In genomic region chr7:79577931-79578850, GRCm38 (mm10) we compare ENCODE assay signal across 10 mouse cellular contexts. TPM values are rescaled to one million over a fixed set of nuclear protein-coding genes. Genes with fewer than 3 reads are reported as not detected.
A peak's percentile ranks its signal among the peaks of the same experiment; 100 is the strongest.
DNase-seq lines count a peak whose midpoint lies in the region; ATAC-seq and TF ChIP-seq lines count a peak whose summit lies in the region.
"Had no signal": no experiment of that assay in that cellular context is flagged by ENCODE, and none has a peak within 500 bp of the region (broad histone marks: within the 10 kb centered on the region; RNA-seq: fewer than 3 reads in every experiment).

No protein-coding gene starts in this region.

- H3K4me2 ChIP-seq in embryonic facial prominence, embryonic 13.5 days = peak overlapping the region; percentile 59
- peak overlapping the region; percentile 59 for H3K4me2 ChIP-seq in intestine, postnatal 0 days (replicated peaks; ENCODE audit: low read depth)
- H3K4me2 ChIP-seq in neural tube, embryonic 14.5 days (ENCODE audit: low read depth, low read length) = peak overlapping the region; percentile 42

- H3K4me1 ChIP-seq in embryonic facial prominence, embryonic 13.5 days = peaks cover 23% of the 10 kb centered on the region
- H3K4me1 ChIP-seq in intestine, postnatal 0 days (replicated peaks; ENCODE audit: control insufficient read depth, insufficient read depth, low read length) = no peaks in the 10 kb centered on the region
- peaks cover 23% of the 10 kb centered on the region for H3K4me1 ChIP-seq in neural tube, embryonic 14.5 days (ENCODE audit: control insufficient read depth, insufficient read depth, low read length)

- peak overlapping the region; percentile 18; the same call in 1 of the 2 replicates for H3K4me3 ChIP-seq in layer of hippocampus, adult 2 months
- peak overlapping the region; percentile 28 for H3K4me3 ChIP-seq in embryonic facial prominence, embryonic 13.5 days
- no peak overlapping the region for H3K4me3 ChIP-seq in intestine, postnatal 0 days (ENCODE audit: low read depth, low read length)
- no peak overlapping the region for H3K4me3 ChIP-seq in neural tube, embryonic 14.5 days (ENCODE audit: low read depth, low read length)

- no peak for DNase-seq in layer of hippocampus, adult 2 months (ENCODE audit: low spot score in 2 of 2)
- no peak for DNase-seq in layer of hippocampus, adult 11-12 months (ENCODE audit: low spot score)
- DNase-seq in thymus, postnatal 14 days = no peak
- no peak for DNase-seq in cerebellum, adult 8-10 months

- WGBS in embryonic facial prominence, embryonic 13.5 days = 2% methylated on average over 25 of the region's 25 CpGs
- 12% methylated on average over 24 of the region's 25 CpGs for WGBS in intestine, postnatal 0 days
- 2% methylated on average over 25 of the region's 25 CpGs for WGBS in neural tube, embryonic 14.5 days

- TF ChIP-seq CTCF in layer of hippocampus, adult 2 months (conservative IDR thresholded peaks at IDR 0.05) = no peak
- TF ChIP-seq CTCF in intestine, postnatal 0 days (IDR thresholded peaks at IDR 0.05; ENCODE audit: low read depth) = no peak

- no peaks in the 10 kb centered on the region for H3K36me3 ChIP-seq in embryonic facial prominence, embryonic 13.5 days
- H3K36me3 ChIP-seq in intestine, postnatal 0 days (ENCODE audit: control insufficient read depth, insufficient read depth) = no peaks in the 10 kb centered on the region
- no peaks in the 10 kb centered on the region for H3K36me3 ChIP-seq in neural tube, embryonic 14.5 days (ENCODE audit: control insufficient read depth, insufficient read depth, low read length)

- H3K27me3 ChIP-seq in embryonic facial prominence, embryonic 13.5 days = peaks cover 96% of the 10 kb centered on the region
- peaks cover 26% of the 10 kb centered on the region for H3K27me3 ChIP-seq in intestine, postnatal 0 days (replicated peaks; ENCODE audit: control insufficient read depth, insufficient read depth, low read length)
- no peaks in the 10 kb centered on the region for H3K27me3 ChIP-seq in neural tube, embryonic 14.5 days (ENCODE audit: control insufficient read depth, insufficient read depth, low read length)

- no peaks in the 10 kb centered on the region for H3K9me3 ChIP-seq in embryonic facial prominence, embryonic 13.5 days
- H3K9me3 ChIP-seq in intestine, postnatal 0 days (ENCODE audit: control insufficient read depth) = no peaks in the 10 kb centered on the region
- no peaks in the 10 kb centered on the region for H3K9me3 ChIP-seq in neural tube, embryonic 14.5 days (ENCODE audit: control insufficient read depth, low read length)

- H3K9ac ChIP-seq in embryonic facial prominence, embryonic 13.5 days = peak overlapping the region; percentile 59; the same call in 1 of the 2 replicates
- H3K9ac ChIP-seq in intestine, postnatal 0 days (ENCODE audit: low read depth, low read length) = no peak overlapping the region
- H3K9ac ChIP-seq in neural tube, embryonic 14.5 days (replicated peaks; ENCODE audit: low read depth, low read length) = peak overlapping the region; percentile 55

- H3K27ac ChIP-seq in layer of hippocampus, adult 2 months = peak overlapping the region; percentile 89
- peak overlapping the region; percentile 68 for H3K27ac ChIP-seq in embryonic facial prominence, embryonic 13.5 days
- no peak overlapping the region for H3K27ac ChIP-seq in intestine, postnatal 0 days (ENCODE audit: low read depth, low read length)
- peak overlapping the region; percentile 86 for H3K27ac ChIP-seq in neural tube, embryonic 14.5 days (ENCODE audit: low read depth, low read length)

- peak; percentile 44; the same call in 1 of the 2 replicates for ATAC-seq in embryonic facial prominence, embryonic 13.5 days (ENCODE audit: insufficient number of reproducible peaks, insufficient read depth, low FRiP score, low TSS enrichment, low read depth)
- ATAC-seq in intestine, postnatal 0 days = no peak
- ATAC-seq in neural tube, embryonic 14.5 days (ENCODE audit: low read depth) = peak; percentile 50
- no peak for ATAC-seq in megakaryocyte progenitor cell, adult 5-6 weeks (replicated peaks; ENCODE audit: poor library complexity)
- ATAC-seq: Patski had no signal

RNA-seq across cellular contexts. Expression of gene Rhcg, which starts 39.3 kb away (rescaled TPM):
- 1 to 10 TPM; 1.1 to 1.2 TPM for total RNA-seq in layer of hippocampus, adult 2 months (2021)
- 0.15 and 0.48 TPM in 2 replicates for polyA plus RNA-seq in embryonic facial prominence, embryonic 13.5 days (2015; fragmentation: Nextera tagmentation; extraction: Ambion mirVana)
- polyA plus RNA-seq in intestine, postnatal 0 days (2015; fragmentation: Nextera tagmentation; extraction: Ambion mirVana) = not detected in 2 replicates
- 3.9 and 4.0 TPM in 2 replicates for polyA plus RNA-seq in neural tube, embryonic 14.5 days (2014; fragmentation: Nextera tagmentation; extraction: Ambion mirVana)
- total RNA-seq in megakaryocyte progenitor cell, adult 5-6 weeks (2015) = 0.29 and 1.9 TPM in 2 replicates
- total RNA-seq in megakaryocyte progenitor cell, adult 5-6 weeks (2017) = 0.17 and 2.0 TPM in 2 replicates
- total RNA-seq: neutrophil, adult 5-6 weeks had no signal

Comparison
In these comparisons a context has a peak if more than half of its experiments do, and no peak if none do; other contexts are left out.
1. H3K4me3 ChIP-seq: peak in layer of hippocampus, adult 2 months (single experiment) and embryonic facial prominence, embryonic 13.5 days (single experiment); none in intestine, postnatal 0 days (single experiment) and neural tube, embryonic 14.5 days (single experiment).
2. ATAC-seq: peak in embryonic facial prominence, embryonic 13.5 days (single experiment) and neural tube, embryonic 14.5 days (single experiment); none in intestine, postnatal 0 days (single experiment) and megakaryocyte progenitor cell, adult 5-6 weeks (single experiment).
3. Peak in every context shown above with its lines, with median percentiles within 50 percentile points of each other: H3K4me2 ChIP-seq.